Mouse (Mus musculus) midbrain, embryonic 14.5 days (tissue): ENCODE data around the gene Cacna1g. TPM values are rescaled to one million over a fixed set of nuclear protein-coding genes. Genes with fewer than 3 reads are reported as not detected.

Experiments
- ATAC-seq: fragments of 200-750 bp; cut with Nextera tagmentation; 2 replicates; pipeline ENCODE4 v1.8.0; 2017; ENCODE audit warnings: moderate number of reproducible peaks, moderate library complexity; ENCODE audit not compliant: low FRiP score, low TSS enrichment
- DNase-seq: peaks from one replicate; pipeline ENCODE4 v3.0.0-alpha.2; 2015
- H3K27ac ChIP-seq: fragments of 300-500 bp; sonication (generic); replicated peaks from 2 replicates; pipeline ENCODE4 v1.5.1; 2014; ENCODE audit warnings: mild to moderate bottlenecking, low read depth, low read length, moderate library complexity
- H3K27me3 ChIP-seq: fragments of 300-500 bp; sonication (generic); 2 replicates; pipeline ENCODE4 v1.6.1; 2014; ENCODE audit warnings: low read length, control low read depth, mixed read lengths; ENCODE audit not compliant: control insufficient read depth, insufficient read depth
- H3K36me3 ChIP-seq: fragments of 300-500 bp; sonication (generic); 2 replicates; pipeline ENCODE4 v1.6.1; 2014; ENCODE audit warnings: low read length, control low read depth; ENCODE audit not compliant: control insufficient read depth, insufficient read depth
- H3K4me1 ChIP-seq: fragments of 300-500 bp; sonication (generic); 2 replicates; pipeline ENCODE4 v1.6.1; 2014; ENCODE audit warnings: mild to moderate bottlenecking, antibody characterized with exemption, low read length, control low read depth; ENCODE audit not compliant: control insufficient read depth, insufficient read depth
- H3K4me2 ChIP-seq: fragments of 300-500 bp; sonication (generic); 2 replicates; pipeline ENCODE4 v1.6.1; 2014; ENCODE audit warnings: mild to moderate bottlenecking, low read length, moderate library complexity
- H3K4me3 ChIP-seq: fragments of 300-500 bp; sonication (generic); replicated peaks from 2 replicates; pipeline ENCODE4 v1.5.1; 2014; ENCODE audit warnings: low read depth, low read length
- H3K9ac ChIP-seq: fragments of 300-500 bp; sonication (generic); replicated peaks from 2 replicates; pipeline ENCODE4 v1.6.1; 2014; ENCODE audit warnings: mild to moderate bottlenecking, low read length, moderate library complexity
- H3K9me3 ChIP-seq: fragments of 300-500 bp; sonication (generic); 2 replicates; pipeline ENCODE4 v1.6.1; 2016; ENCODE audit warnings: low read length, control low read depth, mixed read lengths; ENCODE audit not compliant: control insufficient read depth
- WGBS: fragments of 180-500 bp; shearing (Covaris S2); extraction: QIAGEN DNeasy Blood & Tissue Kit; methylation state at CpG from one replicate; pipeline ENCODE4 v1.1.7; 2014; 5-methylcytosine and 5-hydroxymethylcytosine counted together
- polyA plus RNA-seq: library from polyadenylated mRNA; unstranded; fragments of >200 nt; fragmentation: Nextera tagmentation; extraction: Ambion mirVana; gene quantifications from 2 replicates; pipeline ENCODE4 v1.2.1, GENCODE M21; 2014

Gene Cacna1g
- polyA plus RNA-seq, 1 experiment from 2014 or later = 20.1 TPM

DNA sequence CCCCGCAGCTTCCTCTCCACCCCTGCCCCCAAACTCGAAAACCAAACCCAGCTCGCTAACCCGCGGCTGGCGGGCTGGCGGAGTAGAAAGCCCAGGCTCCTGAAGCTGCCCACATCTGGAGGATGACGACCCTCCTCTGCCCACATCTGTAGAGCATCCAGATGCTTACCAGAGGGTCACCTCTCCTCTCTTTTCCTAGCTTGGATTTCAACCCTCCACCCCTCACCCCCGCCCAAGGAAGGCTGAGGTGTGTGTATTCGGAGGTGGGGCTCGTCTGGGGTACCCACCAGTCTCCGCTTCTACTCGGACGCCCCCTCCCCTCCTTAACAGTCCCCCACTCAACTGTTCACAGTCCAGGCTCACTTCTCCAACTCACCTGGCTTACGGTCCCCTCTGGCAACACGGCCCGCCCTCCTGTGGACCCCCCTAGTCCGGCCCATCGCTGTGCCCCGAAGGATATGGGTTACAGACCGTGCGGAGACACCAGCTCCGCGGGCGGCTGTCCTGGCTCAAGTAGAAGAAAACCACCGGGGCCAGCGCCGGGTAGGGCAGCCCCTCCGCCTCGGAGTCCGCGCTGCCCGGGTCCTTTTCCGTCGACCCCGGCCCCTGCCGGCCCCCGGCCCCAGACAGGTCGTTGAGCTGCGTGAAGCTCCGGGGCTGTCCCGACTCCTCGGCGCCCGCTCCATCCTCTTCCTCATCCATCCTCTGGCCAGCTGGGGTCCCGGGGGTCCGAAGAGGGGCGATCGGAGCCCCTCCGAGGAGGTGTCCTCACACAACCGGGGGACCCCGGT lies 887 bp downstream of the Cacna1g start:
- Histone ChIP-seq H3K36me3 (no peaks in the 10 kb centered on the region), H3K9ac (peak overlapping the region; percentile 96), H3K4me1 (peaks cover 55% of the 10 kb centered on the region), H3K4me2 (peak overlapping the region; percentile 99), H3K27ac (peak overlapping the region; percentile 78), H3K9me3 (no peaks in the 10 kb centered on the region), H3K27me3 (peaks cover 17% of the 10 kb centered on the region; the same call in 1 of the 2 replicates), H3K4me3 (peak overlapping the region; percentile 78)
- 1% methylated on average over 51 of the region's 52 CpGs for WGBS
- DNase-seq (peak; percentile 63), ATAC-seq (no peak)

DNA sequence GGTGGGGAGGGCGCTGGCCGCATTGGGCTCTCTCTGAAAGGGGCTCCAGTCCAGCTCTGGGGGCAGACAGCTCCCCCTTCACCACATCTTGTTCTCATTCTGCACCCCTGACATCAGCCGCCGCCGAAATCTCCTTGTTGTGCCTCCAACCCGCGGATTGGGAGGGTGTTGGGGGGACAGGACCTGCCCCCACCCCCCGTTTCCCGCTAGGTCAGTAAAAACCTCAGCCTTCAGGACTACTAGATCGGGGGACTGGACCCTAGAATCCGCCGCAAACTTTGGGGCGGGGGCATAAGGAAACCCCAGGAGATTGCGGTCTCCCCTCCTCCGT lies 1.4 kb downstream of the Cacna1g start:
- DNase-seq = peak; percentile 61
- Histone ChIP-seq H3K36me3 (no peaks in the 10 kb centered on the region), H3K9ac (peak overlapping the region; percentile 96), H3K9me3 (no peaks in the 10 kb centered on the region), H3K27me3 (peaks cover 17% of the 10 kb centered on the region; the same call in 1 of the 2 replicates), H3K4me1 (peaks cover 60% of the 10 kb centered on the region), H3K27ac (peak overlapping the region; percentile 78), H3K4me3 (peak overlapping the region; percentile 78), H3K4me2 (peak overlapping the region; percentile 99)
- WGBS = under 1% methylated on average over 15 of the region's 15 CpGs
- no peak for ATAC-seq

DNA sequence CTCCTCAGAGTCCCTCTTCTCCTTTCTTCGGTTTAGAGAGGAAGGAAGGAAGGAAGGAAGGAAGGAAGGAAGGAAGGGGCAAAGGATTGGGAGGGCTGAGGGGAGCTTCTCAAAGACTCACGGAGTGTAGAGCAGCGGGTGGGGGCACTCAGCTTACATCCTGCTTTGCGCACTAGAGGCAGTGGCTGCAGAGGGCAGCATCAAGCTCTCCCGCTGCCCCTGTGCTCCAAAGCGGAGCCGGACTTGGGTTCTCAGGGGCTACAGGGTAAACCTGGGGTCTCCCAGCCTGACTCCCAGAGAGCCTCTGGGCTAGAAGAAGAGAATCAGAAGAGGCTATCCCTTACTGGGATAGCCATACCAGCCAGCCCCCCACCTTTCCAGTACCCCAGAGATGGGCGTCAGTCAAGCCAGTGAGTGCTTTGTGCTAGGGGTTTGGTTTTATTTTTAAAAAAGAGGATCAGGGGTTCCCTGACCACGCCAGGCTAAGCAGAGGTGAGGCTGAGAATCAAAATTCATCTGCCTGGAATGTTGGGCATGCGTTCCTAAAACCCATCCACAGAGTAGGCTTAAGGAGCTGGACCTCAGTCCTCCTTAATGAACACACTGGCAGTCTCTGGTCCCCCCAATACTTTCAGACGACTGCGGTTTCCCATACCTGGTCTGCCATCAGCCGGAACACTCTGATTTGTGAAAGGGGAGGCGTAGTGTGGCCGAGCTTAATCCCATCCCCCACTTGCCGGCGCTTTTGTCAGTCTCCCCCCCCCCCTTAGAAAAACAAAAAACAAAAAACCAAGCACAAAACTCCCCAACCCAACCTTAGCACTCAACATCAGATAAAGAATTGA lies 2.0 kb downstream of the Cacna1g start:
- Histone ChIP-seq H3K4me2 (peak overlapping the region; percentile 99), H3K4me1 (peaks cover 61% of the 10 kb centered on the region), H3K9me3 (no peaks in the 10 kb centered on the region), H3K27me3 (peaks cover 16% of the 10 kb centered on the region; the same call in 1 of the 2 replicates), H3K27ac (peak overlapping the region; percentile 78), H3K9ac (peak overlapping the region; percentile 96), H3K4me3 (peak overlapping the region; percentile 78), H3K36me3 (no peaks in the 10 kb centered on the region)
- WGBS = 5% methylated on average over 17 of the region's 17 CpGs
- DNase-seq = peak; percentile 68
- ATAC-seq = no peak

DNA sequence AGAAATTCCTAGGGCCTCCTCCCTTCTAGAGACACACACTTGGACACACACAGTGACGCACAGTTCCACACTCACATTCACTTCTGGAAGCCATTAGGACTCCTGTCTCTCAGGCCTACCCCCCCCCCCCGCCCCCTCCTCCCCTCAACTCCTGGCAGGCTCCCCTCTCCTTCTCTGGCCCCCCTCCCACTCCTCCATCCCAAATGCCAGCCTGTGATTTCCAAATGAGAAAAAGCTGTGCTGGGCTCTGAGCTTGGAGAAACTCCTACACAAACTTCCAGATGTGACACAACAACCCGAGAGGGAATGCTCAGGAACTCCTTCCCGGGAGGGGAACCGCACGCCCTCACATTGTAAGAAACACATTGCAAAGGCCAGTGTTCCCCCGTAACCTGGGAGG lies 3.6 kb downstream of the Cacna1g start:
- Histone ChIP-seq H3K4me3 (peak overlapping the region; percentile 78; the same call in 1 of the 2 replicates), H3K9me3 (no peaks in the 10 kb centered on the region), H3K4me1 (peaks cover 59% of the 10 kb centered on the region), H3K27me3 (peaks cover 9% of the 10 kb centered on the region; the same call in 1 of the 2 replicates), H3K36me3 (no peaks in the 10 kb centered on the region), H3K4me2 (peak overlapping the region; percentile 99), H3K27ac (0 out of 2 replicates have a peak overlapping the region, but pooled peaks have one; percentile 37), H3K9ac (no peak overlapping the region)
- WGBS = 21% methylated on average over 6 of the region's 7 CpGs
- ATAC-seq = no peak
- no peak for DNase-seq

DNA sequence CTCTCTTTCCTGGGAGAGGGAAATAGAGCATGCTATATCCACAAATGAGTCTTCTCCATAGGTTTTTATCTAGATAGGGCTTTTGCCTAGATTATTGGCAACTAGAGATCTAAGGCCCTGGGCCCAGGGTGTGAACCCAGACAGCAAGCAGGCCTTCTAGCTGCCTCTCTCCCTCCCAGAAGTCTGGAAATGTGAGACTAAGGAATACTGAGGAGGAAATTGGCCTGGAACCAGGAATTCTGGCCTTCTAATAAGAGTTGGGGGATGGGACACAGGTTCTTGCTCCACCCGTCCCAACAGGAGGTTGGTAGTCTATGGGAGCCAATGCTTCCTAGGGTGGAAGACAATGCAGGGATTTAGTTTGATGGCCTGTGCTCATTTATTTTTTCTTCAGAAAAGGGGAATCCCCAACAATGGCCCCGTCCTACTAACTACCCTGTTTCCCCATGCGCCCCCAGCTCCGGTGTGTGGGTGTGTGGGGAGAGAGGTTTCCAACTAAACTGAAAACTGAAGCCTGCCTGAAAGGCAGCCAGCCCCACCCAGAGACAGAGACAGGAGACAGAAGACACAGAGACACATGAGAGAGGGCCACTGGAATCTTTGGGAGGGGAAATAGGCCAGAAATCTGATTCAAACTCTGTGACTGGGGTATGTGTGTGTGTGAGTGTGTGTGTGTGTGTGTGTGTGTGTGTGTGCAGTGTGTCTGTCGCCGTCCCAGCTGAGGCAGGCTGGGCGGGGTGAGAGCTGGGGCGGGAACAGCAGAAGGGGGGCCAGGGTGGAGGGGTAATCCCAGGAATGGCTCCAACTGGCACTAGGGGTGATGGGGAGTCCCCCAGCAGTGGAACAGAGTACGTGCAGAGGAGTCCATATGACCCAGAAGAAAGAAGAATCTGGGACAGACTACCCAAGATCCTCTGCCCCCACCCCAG lies 4.6 kb downstream of the Cacna1g start:
- Histone ChIP-seq H3K4me2 (peak overlapping the region; percentile 99), H3K27me3 (peaks cover under 1% of the 10 kb centered on the region; the same call in 1 of the 2 replicates), H3K4me3 (no peak overlapping the region), H3K27ac (peak overlapping the region; percentile 94), H3K4me1 (peaks cover 56% of the 10 kb centered on the region), H3K36me3 (no peaks in the 10 kb centered on the region), H3K9me3 (no peaks in the 10 kb centered on the region), H3K9ac (no peak overlapping the region; the same call in 1 of the 2 replicates)
- ATAC-seq = no peak
- 6% methylated on average over 9 of the region's 9 CpGs for WGBS
- DNase-seq = peak; percentile 64

DNA sequence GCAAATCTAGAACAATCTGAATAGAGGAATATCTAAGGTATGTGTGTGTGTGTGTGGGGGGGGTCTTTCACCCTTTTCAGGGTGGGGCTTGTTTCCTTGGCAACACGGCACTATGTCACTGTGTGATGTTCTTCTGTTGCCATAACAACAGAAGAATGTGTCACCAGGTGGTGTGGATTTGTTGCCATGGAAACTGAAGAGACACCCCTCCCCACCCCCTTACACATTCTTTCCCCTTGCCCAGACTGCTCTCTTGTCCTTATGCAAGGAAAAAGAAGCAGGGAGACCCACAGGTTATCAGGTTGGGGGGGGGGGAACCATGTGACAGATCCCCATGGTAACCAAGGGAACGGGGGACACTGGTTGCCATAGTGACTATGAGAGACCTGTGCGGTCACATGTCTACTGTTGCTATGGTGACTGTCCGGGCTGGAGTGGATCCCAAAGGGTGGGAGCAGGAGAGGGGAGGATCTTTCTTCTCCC lies 5.4 kb downstream of the Cacna1g start:
- peak overlapping the region; percentile 99 for H3K4me2 ChIP-seq
- no peak overlapping the region for H3K9ac ChIP-seq
- no peaks in the 10 kb centered on the region for H3K27me3 ChIP-seq
- peak overlapping the region; percentile 94 for H3K27ac ChIP-seq
- ATAC-seq (peak; percentile 90), DNase-seq (peak; percentile 97)
- no peak overlapping the region for H3K4me3 ChIP-seq
- H3K9me3 ChIP-seq = no peaks in the 10 kb centered on the region
- H3K36me3 ChIP-seq = no peaks in the 10 kb centered on the region
- WGBS = 0% methylated on average over 4 of the region's 4 CpGs
- H3K4me1 ChIP-seq = peaks cover 55% of the 10 kb centered on the region

DNA sequence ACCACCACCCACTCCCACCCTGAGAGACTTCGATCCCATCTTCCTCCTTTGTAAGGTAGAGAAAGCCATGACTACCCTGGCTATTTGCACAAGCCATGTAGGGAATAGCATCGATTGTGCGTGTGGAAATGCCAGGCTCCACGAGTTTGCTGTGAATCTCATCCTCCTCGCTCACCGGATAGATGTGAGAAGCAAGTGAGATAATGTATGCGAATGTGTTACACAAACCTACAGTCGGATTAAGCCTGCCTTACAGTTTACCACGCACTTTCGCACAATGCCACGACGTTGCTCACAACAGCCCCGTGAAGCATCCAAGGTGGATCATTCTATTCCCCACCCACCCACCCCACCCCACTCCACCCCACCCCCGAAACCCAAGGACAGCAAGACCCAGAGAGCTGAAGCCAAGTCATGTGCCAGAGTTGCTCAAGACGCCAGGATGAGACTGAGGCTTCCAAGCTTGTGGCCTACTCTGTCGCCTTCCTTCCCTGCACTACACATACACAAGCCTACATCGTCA lies 7.6 kb downstream of the Cacna1g start:
- Histone ChIP-seq H3K4me1 (peaks cover 46% of the 10 kb centered on the region), H3K27me3 (no peaks in the 10 kb centered on the region), H3K27ac (no peak overlapping the region), H3K36me3 (peaks cover 10% of the 10 kb centered on the region), H3K4me2 (no peak overlapping the region), H3K9me3 (no peaks in the 10 kb centered on the region), H3K9ac (no peak overlapping the region), H3K4me3 (no peak overlapping the region)
- 82% methylated on average over 17 of the region's 17 CpGs for WGBS
- no peak for ATAC-seq
- DNase-seq = no peak

DNA sequence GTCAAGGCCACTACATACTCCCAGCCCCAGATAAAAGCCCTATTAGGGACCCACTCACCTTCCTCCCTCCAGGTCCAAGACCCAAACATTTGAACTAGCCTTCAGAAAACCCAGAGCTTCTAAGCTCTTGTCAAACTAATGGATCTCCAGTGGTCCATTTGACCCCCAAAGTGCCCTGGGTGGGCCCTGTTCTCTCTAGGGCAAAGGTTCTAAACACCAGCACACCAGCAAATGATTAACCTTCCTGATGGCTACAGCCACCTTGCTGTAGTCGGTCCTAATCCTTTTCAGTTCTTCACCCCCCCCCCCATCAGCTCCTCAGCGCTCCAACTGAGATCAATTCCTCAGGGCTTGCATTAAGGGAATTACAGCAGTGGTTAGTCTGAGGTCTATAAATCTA lies 9.8 kb downstream of the Cacna1g start:
- peaks cover 23% of the 10 kb centered on the region for H3K36me3 ChIP-seq
- H3K9ac ChIP-seq = no peak overlapping the region
- no peak for DNase-seq
- no peaks in the 10 kb centered on the region for H3K27me3 ChIP-seq
- ATAC-seq = no peak
- H3K4me3 ChIP-seq = no peak overlapping the region
- no peaks in the 10 kb centered on the region for H3K9me3 ChIP-seq
- H3K27ac ChIP-seq = no peak overlapping the region
- no peak overlapping the region for H3K4me2 ChIP-seq
- peaks cover 24% of the 10 kb centered on the region for H3K4me1 ChIP-seq
- WGBS = 53% methylated on average over 2 of the region's 2 CpGs
